Mouse (Mus musculus) natural killer cell, adult 2 months (primary cell): ENCODE measurements around the gene Cacna2d2.

Experiments used
- DNase-seq, 2 experiments: peaks; one replicate each; pipeline ENCODE4 v3.0.0; 2022; ENCODE audit warnings: low spot score in 2 of 2

Gene Cacna2d2

DNA sequence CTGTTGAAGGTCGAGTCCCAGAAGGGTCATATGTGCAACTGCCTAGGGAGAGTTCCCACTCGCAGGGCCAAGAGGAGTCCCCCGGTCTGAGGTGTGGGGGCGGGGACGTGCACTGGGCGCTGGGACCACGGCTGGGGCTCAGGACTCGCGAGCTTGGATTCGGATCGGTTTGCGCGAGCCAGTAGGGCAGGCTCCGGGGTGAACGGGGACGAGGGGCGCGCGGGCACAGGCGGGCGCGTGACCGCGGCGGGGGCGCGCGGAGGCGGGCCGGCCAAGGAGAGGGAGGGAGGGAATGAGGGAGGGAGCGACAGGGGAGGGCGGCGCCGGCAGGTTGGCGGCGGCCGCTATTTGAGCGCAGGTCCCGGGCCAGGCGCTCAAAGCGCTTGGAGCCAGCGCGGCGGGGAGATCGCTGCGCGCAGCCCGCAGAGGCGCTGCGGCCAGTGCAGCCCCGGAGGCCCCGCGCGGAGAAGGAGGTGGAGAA is at the start of gene Cacna2d2:
Gene Cacna2d2 (plus strand): TSS at position 122 of the 481 bp plus-strand sequence.
- DNase-seq: no peak

- no peak for DNase-seq
Observed at GRCm38 (mm10) chr9:107354826-107355225, 44.6 kb upstream of the Cacna2d2 start.

DNA sequence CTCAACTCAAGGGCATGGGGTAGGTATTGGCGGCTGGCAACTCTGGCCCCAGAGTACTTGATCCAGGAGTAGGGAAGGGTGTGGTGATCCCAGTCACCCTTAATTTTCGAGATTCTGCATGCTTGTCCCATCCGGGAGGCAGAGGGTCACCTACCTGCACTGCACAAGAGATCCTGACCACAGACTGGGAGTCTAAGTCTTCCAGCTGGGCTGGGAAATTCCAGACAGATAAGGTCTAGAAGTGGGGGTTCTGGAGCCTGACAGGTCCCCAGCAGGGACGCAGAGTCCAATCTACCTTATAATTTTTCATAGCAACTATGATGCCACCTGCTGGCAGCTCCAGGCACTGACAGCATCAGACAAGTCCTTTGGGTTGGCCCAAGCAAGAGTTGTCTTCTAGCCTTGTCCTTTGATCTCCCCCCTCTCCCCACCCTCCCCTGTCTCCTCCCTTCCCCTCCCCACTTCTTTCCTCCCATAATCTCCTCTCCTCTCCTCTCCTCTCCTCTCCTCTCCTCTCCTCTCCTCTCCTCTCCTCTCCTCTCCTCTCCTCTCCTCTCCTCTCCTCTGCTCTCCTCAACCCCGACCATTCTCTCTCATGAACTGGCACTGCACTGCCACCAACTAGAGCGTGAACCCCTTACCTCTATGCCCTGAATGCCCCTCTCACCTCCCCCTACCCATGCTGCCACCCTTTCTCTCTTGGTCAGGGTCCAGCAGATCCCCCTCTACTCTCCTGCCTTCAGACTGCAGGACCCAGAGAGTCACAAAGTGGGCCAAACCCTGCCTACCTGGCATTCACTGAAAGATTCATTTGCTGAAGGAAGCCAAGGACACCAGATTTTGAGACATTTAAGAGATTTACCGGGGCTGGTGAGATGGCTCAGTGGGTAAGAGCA is 43.3 kb upstream of the Cacna2d2 start:
- peak; percentile 23 to 63 for DNase-seq

- peak; percentile 53 to 67 for DNase-seq
Observed at GRCm38 (mm10) chr9:107357651-107358050, 41.8 kb upstream of the Cacna2d2 start.

- DNase-seq: no peak
Observed at GRCm38 (mm10) chr9:107360989-107361388, 38.4 kb upstream of the Cacna2d2 start.

- DNase-seq: peak; percentile 38 to 46
Observed at GRCm38 (mm10) chr9:107366644-107367043, 32.8 kb upstream of the Cacna2d2 start.

GRCm38 (mm10) chr9:107368302-107368701 is 31.1 kb upstream of the Cacna2d2 start:
- no peak for DNase-seq

DNA sequence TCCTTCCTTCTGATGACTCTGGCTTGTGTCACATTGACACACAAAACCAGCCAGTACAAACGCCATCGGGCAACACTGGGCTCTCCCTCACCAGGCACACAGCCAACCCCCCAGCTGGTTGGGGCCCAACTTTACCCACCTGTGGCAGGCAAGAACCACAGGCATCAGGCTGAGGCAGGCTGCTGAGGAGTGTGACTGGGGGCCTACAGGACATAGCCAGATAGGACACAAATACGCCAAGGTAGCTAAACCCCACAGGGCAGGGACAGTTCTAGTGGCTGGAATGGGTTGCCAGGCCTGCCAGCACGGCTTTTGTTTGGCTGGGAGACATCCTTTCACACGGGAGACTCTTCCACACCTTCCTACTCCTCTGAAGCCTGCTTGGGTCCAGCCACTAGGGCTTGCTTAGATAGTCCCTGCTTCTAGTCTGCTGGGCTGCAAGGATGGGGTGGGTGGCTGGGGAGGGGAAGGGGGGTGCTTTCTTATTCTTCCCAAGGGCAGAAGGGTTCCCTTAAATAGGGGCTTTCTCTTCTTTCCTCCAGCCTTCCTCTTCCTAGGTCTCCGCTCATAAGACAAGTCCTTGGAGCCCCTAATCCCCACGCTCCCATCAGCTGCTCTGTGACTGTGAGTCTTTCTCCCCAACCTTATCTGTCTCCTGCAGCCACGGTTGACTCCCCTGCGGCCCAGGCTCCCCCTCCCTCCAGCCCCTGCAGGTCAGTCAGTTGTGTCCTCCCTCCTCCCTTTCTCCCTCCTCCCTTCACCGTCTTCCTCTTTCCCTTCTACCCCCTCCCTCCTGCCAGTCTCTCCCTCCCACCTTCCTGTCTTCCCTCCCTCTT is 29.9 kb upstream of the Cacna2d2 start:
- DNase-seq: no peak

GRCm38 (mm10) chr9:107370106-107370463 is 29.3 kb upstream of the Cacna2d2 start:
- no peak for DNase-seq

GRCm38 (mm10) chr9:107372441-107372840 is 27.0 kb upstream of the Cacna2d2 start:
- no peak for DNase-seq

DNA sequence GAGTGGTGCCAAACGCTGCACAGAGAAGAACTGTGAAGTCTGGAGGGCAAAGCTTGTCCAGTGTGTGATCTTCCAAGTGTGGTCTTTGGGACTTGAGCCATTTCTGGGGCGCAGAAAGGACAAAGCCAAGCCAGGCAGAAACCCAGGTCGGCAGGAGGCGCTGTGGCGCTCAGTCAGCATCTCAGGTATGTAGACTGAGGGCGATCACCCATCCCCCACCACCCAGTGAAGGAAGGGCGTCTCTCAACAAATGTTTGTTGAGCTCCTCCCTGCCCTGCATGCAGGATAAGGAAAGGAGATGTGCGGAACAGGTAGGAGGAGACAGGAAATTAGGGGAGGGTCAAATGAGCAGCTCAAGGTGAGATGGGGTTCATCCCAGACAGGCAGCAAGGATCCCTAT is 24.8 kb upstream of the Cacna2d2 start:
- DNase-seq: no peak

DNA sequence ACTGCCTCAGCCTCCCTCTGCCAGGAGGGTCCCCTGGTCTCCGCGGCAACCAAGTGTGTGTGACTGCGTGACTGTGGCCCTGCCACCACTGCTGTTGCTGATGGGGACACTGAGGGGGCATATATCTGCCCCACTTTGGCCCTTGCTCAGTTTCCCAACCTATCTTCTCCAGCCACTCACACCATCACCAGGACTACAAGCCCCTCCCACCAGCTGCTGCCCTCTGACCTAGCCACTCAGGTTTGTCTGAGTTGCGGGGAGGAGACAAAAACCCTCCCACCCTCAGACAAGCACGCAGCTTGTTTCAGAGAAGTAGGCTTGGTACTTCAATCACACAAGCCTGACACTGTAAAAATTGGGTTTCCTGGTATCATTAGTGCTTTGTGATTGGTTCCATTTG is 24.0 kb upstream of the Cacna2d2 start:
- DNase-seq: no peak

GRCm38 (mm10) chr9:107377961-107378512 is 21.4 kb upstream of the Cacna2d2 start:
- DNase-seq: no peak

- DNase-seq: no peak
Observed at GRCm38 (mm10) chr9:107381723-107382122, 17.7 kb upstream of the Cacna2d2 start.

DNA sequence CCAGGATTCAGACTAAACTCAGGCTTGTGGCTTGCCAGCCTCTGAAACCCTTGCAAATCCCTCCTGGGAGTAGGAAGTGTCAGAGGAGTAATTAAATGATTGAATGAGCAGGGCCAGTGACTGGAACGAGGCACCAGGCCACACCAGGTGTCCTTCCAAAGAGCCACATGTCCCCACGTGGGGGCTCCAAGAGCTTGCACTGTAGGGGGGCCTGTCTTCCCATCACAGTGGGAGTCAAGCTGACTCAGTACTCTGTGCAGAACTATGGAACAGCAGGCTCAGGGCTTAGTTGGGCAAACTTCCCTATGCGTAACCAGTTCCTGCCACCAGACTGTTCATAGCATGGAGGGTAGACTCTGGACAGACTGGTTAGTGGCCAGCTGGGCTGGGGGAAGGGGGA is 15.0 kb upstream of the Cacna2d2 start:
- DNase-seq: no peak

GRCm38 (mm10) chr9:107386722-107387121 is 12.7 kb upstream of the Cacna2d2 start:
- peak in 1 of 2 experiments; percentile 23 for DNase-seq

DNA sequence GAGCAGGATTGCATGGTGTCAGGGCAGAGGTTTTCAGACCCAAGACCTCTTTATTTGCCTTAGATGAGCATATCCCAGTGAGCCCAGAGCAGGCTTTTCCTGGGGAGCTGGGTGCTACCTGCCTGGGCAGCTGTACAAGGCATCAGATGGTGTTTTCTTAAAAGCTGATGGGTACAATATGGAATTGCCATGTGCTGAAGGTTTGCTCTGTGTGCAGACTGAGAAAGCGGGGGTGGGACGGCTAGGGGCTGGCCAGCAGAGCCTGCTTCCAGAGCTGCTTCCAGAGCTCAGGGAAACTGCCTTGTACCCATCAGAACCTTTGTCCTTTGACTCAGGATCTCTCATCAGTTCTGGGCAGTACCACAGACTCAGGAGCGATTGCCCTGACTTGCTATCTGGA is 11.7 kb upstream of the Cacna2d2 start:
- no peak for DNase-seq

DNA sequence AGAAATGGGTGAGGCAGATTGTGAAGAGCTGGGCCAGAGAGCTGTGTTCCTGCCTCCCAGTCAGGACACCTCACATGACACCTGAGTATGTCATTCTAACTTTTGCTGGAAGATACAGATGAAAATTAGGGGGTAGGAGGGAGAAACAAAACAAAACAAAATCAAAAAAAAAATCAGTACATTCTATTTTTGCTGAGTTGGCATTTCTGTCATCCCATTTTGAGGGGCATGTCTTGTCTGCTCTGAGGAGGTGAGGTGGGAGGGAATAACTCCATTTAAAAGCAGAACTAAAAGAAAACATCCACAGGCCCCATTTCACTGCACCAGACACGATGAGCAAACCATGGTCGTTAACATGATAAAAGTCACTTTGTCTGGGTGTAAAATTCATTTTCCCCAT is 11.1 kb upstream of the Cacna2d2 start:
- no peak for DNase-seq

DNA sequence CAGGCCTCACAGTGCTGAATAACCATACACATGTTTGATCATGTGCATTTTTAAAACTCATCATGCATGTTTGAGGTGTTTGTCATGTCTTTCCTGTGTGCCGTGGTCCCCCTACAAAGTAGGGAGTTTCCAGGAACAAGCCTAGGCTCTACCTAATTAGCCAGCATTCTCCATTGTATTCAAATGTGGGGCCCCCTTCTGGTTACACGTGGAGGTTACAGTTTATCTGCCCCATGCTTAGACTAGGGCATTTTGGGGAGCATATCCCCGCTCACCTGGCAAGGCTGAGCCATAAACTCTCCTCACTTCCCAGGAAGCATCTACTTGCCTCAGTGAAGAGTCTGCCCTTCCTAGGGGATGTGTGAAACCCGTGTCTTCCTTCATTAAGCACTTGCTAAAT is 3.0 kb upstream of the Cacna2d2 start:
- DNase-seq: no peak

GRCm38 (mm10) chr9:107398968-107399367 is 444 bp upstream of the Cacna2d2 start:
- no peak for DNase-seq

DNA sequence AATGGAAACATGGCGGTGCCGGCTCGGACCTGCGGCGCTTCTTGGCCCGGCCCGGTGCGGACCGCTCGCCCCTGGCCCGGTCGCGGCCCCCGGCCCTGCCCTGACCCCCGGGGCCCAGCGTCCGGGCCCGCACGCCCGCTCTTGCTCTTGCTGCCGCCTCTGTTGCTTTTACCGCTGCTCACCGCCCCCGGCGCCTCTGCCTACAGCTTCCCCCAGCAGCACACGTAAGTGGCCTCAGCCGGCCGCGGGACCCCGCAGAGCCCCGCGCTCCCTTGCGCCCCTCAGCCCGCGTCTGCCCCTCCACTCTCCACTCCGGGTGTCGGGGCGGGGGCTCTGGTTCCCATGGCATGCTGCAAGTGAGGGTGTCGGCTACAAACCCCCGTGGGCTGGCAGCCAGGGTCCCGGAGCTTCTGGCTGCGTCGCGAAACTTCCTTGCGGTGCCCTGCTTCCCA is 674 bp downstream of the Cacna2d2 start:
- DNase-seq: no peak

GRCm38 (mm10) chr9:107400666-107401285 is 1.4 kb downstream of the Cacna2d2 start:
- no peak for DNase-seq
